Mouse (Mus musculus) embryo, embryonic 9.5 days (tissue): ENCODE measurements around the gene Olfr1148.

Source experiments
- DNase-seq: peaks from one replicate; pipeline ENCODE4 v3.0.0-alpha.2; 2017; ENCODE audit errors: extremely low spot score

Olfr1148 gene

GRCm38 (mm10) chr2:87830233-87830632, at the start of gene Olfr1148:
Olfr1148 (plus strand) TSS chr2:87830533.
- no peak for DNase-seq

- no peak for DNase-seq
Observed at GRCm38 (mm10) chr2:87800292-87800691, 30.0 kb upstream of the Olfr1148 start, which contains the start of gene Olfr1143. Olfr1143 (plus strand) TSS chr2:87800592.

- DNase-seq = no peak
Observed at GRCm38 (mm10) chr2:87809522-87809921, 20.8 kb upstream of the Olfr1148 start, which contains the start of gene Olfr1145. Olfr1145 (plus strand) TSS chr2:87809822.

GRCm38 (mm10) chr2:87843693-87844092, 13.4 kb downstream of the Olfr1148 start, which contains the start of gene Olfr1150-ps1:
Olfr1150-ps1 (plus strand) TSS chr2:87843993.
- DNase-seq = no peak

GRCm38 (mm10) chr2:87855562-87855961, 25.2 kb downstream of the Olfr1148 start, which contains the start of gene Olfr1151:
Olfr1151 (plus strand) TSS chr2:87855862.
- DNase-seq = no peak

- DNase-seq = no peak
Observed at GRCm38 (mm10) chr2:87866192-87866591, 35.9 kb downstream of the Olfr1148 start, which contains the start of gene Olfr1152. Olfr1152 (plus strand) TSS chr2:87866492.
